Mouse (Mus musculus) ES-Bruce4 (cell line): ENCODE results near the gene Siglec1. TPM values are rescaled to one million over a fixed set of nuclear protein-coding genes. Genes with fewer than 3 reads are reported as not detected.

Experiments
- H3K27ac ChIP-seq: 2 replicates; pipeline ENCODE4 v1.5.1; 2012; ENCODE audit warnings: low read length, inconsistent platforms; ENCODE audit not compliant: insufficient read depth
- H3K27me3 ChIP-seq: 2 replicates; pipeline ENCODE4 v1.6.1; 2012; ENCODE audit warnings: mild to moderate bottlenecking, low read length, inconsistent platforms; ENCODE audit not compliant: control insufficient read depth, poor library complexity, insufficient read depth, severe bottlenecking
- H3K36me3 ChIP-seq: 2 replicates; pipeline ENCODE4 v1.6.1; 2012; ENCODE audit warnings: inconsistent platforms, mild to moderate bottlenecking, low read length, moderate library complexity; ENCODE audit not compliant: control insufficient read depth, poor library complexity, insufficient read depth, severe bottlenecking
- H3K4me1 ChIP-seq: one replicate; pipeline ENCODE4 v1.8.1; 2011; ENCODE audit warnings: low read length; ENCODE audit not compliant: control insufficient read depth, insufficient read depth
- H3K4me3 ChIP-seq: 2 replicates; pipeline ENCODE4 v1.5.1; 2011; ENCODE audit warnings: low read depth, mild to moderate bottlenecking, low read length
- H3K9ac ChIP-seq: 2 replicates; pipeline ENCODE4 v1.6.1; 2012; ENCODE audit warnings: low read depth, mild to moderate bottlenecking, inconsistent platforms; ENCODE audit not compliant: poor library complexity, severe bottlenecking
- H3K9me3 ChIP-seq: replicated peaks from 2 replicates; pipeline ENCODE4 v1.6.1; 2012; ENCODE audit warnings: mild to moderate bottlenecking, low read length, inconsistent platforms; ENCODE audit not compliant: control insufficient read depth, poor library complexity, insufficient read depth, severe bottlenecking
- CTCF ChIP-seq: IDR thresholded peaks from one replicate; pipeline ENCODE4 v1.8.1; 2011; ENCODE audit warnings: low read depth, low read length
- EP300 ChIP-seq: IDR thresholded peaks from 2 replicates; pipeline ENCODE4 v1.6.1; 2011; ENCODE audit warnings: low read depth, low read length; ENCODE audit not compliant: insufficient read depth
- POLR2A ChIP-seq: IDR thresholded peaks from one replicate; pipeline ENCODE4 v1.8.1; 2011; ENCODE audit warnings: low read length; ENCODE audit not compliant: insufficient read depth
- polyA plus RNA-seq: library from polyadenylated mRNA; stranded (reverse); fragments of >200 nt; gene quantifications from 2 replicates; pipeline ENCODE4 v1.2.4, GENCODE M21; 2011; ENCODE audit warnings: low read depth; ENCODE audit not compliant: missing spikeins, insufficient read depth, insufficient read length

Gene Siglec1
- polyA plus RNA-seq, 1 experiment, result 0.16 TPM

- Histone ChIP-seq H3K9me3 (no peaks in the 10 kb centered on the region), H3K36me3 (no peaks in the 10 kb centered on the region), H3K27ac (peak overlapping the region; percentile 52; the same call in 1 of the 2 replicates), H3K4me1 (peaks cover 3% of the 10 kb centered on the region), H3K9ac (no peak overlapping the region), H3K27me3 (no peaks in the 10 kb centered on the region), H3K4me3 (no peak overlapping the region)
- TF ChIP-seq EP300 (0 out of 2 replicates have a peak, but pooled peaks have one; percentile 17), CTCF (peak; percentile 83), POLR2A (no peak)
Observed at GRCm38 (mm10) chr2:131094823-131095222, 8.3 kb upstream of the Siglec1 start.

- no peak overlapping the region for H3K9ac ChIP-seq
- H3K27me3 ChIP-seq, result no peaks in the 10 kb centered on the region
- H3K27ac ChIP-seq, result no peak overlapping the region
- no peak overlapping the region for H3K4me3 ChIP-seq
- peaks cover 3% of the 10 kb centered on the region for H3K4me1 ChIP-seq
- H3K36me3 ChIP-seq, result no peaks in the 10 kb centered on the region
- no peaks in the 10 kb centered on the region for H3K9me3 ChIP-seq
- TF ChIP-seq POLR2A, result no peak
Observed at GRCm38 (mm10) chr2:131093577-131093976, 7.0 kb upstream of the Siglec1 start.

GRCm38 (mm10) chr2:131090852-131091251 is 4.3 kb upstream of the Siglec1 start:
- Histone ChIP-seq H3K4me3 (no peak overlapping the region), H3K36me3 (no peaks in the 10 kb centered on the region), H3K9me3 (no peaks in the 10 kb centered on the region), H3K9ac (no peak overlapping the region), H3K27ac (no peak overlapping the region), H3K27me3 (no peaks in the 10 kb centered on the region), H3K4me1 (peaks cover 1% of the 10 kb centered on the region)
- no peak for TF ChIP-seq POLR2A
- TF ChIP-seq CTCF, result no peak
- TF ChIP-seq EP300, result no peak

- Histone ChIP-seq H3K27me3 (no peaks in the 10 kb centered on the region), H3K9ac (no peak overlapping the region), H3K27ac (no peak overlapping the region), H3K4me3 (no peak overlapping the region), H3K4me1 (no peaks in the 10 kb centered on the region), H3K36me3 (no peaks in the 10 kb centered on the region), H3K9me3 (no peaks in the 10 kb centered on the region)
- TF ChIP-seq POLR2A (no peak), EP300 (no peak), CTCF (no peak)
Observed at GRCm38 (mm10) chr2:131089634-131090033, 3.1 kb upstream of the Siglec1 start.

GRCm38 (mm10) chr2:131088581-131088980 is 2.0 kb upstream of the Siglec1 start:
- H3K36me3 ChIP-seq, result no peaks in the 10 kb centered on the region
- H3K4me1 ChIP-seq, result no peaks in the 10 kb centered on the region
- no peak overlapping the region for H3K4me3 ChIP-seq
- H3K9me3 ChIP-seq, result no peaks in the 10 kb centered on the region
- no peaks in the 10 kb centered on the region for H3K27me3 ChIP-seq
- no peak overlapping the region for H3K27ac ChIP-seq
- no peak overlapping the region for H3K9ac ChIP-seq
- no peak for TF ChIP-seq EP300
- no peak for TF ChIP-seq POLR2A
- TF ChIP-seq CTCF, result no peak

- Histone ChIP-seq H3K9ac (no peak overlapping the region), H3K27me3 (no peaks in the 10 kb centered on the region), H3K4me1 (no peaks in the 10 kb centered on the region), H3K27ac (no peak overlapping the region), H3K36me3 (no peaks in the 10 kb centered on the region), H3K4me3 (no peak overlapping the region), H3K9me3 (no peaks in the 10 kb centered on the region)
- TF ChIP-seq CTCF, result no peak
- no peak for TF ChIP-seq POLR2A
Observed at GRCm38 (mm10) chr2:131084206-131084605, 2.4 kb downstream of the Siglec1 start.

GRCm38 (mm10) chr2:131080507-131080906 is 6.1 kb downstream of the Siglec1 start:
- H3K9ac ChIP-seq, result no peak overlapping the region
- H3K9me3 ChIP-seq, result no peaks in the 10 kb centered on the region
- no peak overlapping the region for H3K27ac ChIP-seq
- no peaks in the 10 kb centered on the region for H3K4me1 ChIP-seq
- H3K4me3 ChIP-seq, result no peak overlapping the region
- no peaks in the 10 kb centered on the region for H3K27me3 ChIP-seq
- H3K36me3 ChIP-seq, result no peaks in the 10 kb centered on the region
- TF ChIP-seq EP300 (no peak), POLR2A (no peak), CTCF (no peak)
